Mouse (Mus musculus): ENCODE results near the gene Dph6.

- no peak for TF ChIP-seq GATA1 (IDR thresholded peaks at IDR 0.05; ENCODE audit: borderline replicate concordance, low read length)
- TF ChIP-seq FLI1 (IDR thresholded peaks at IDR 0.05; ENCODE audit: low read length): no peak
Observed at GRCm38 (mm10) chr2:114601174-114601573, 53.6 kb downstream of the Dph6 start.

All from megakaryocyte, embryonic 14.5 days (primary cell).